Mouse (Mus musculus): ENCODE results near the gene Sh3bp5. TPM values are rescaled to one million over a fixed set of nuclear protein-coding genes. Genes with fewer than 3 reads are reported as not detected.

The Sh3bp5 gene
- total RNA-seq, 2 experiments from 2014 or later = 50.8 to 56.6 TPM

DNA sequence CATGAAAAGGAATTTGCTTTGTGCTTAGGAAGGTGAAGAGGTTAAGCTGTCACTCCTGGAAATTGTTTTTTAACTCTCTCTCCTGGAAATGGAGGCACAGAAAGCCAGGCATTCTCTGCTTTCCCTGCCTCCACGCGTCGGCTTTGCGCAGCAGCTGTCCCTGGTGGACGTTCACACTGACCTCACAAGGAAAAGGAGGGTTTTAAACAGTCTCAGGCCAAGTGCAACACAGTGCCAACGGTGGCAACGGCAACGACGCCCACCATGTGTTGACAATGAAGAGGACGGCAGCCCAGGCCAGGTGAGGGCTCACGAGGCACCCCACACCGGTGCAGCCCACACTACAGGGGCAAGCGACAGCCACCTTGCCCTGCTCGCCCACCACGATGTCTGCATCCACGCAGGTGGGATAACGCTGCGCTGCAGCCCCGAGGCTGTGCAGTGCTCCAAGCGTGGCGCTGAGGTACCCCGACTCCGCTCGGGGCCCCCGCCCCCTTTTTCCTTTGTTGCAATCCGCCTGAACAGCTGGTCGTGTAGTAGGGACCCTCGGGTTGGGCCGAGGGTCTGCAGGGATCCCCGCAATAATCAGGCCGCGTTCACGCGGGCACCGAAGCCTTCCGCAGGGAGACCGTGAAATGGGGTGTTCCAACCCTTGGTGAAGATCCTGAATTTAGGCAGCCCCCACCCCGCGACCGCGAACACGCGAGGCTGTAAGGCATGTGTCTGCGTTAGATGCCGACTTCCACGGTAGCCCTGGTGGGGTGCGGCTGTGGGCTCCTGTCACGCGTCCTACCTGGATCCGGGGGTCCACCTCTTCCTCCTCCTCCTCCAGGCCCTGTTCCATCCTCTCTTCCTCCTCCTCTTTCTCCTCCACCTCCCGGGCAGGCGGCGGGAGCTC, 611 bp downstream of the Sh3bp5 start:
- intact Hi-C loops (cut with DNase I; ENCODE audit: low total_unique reads) = loop anchor here (5.0 kb wide), 1 partner anchor 48 kb away; no protein-coding TSS in a partner anchor
- no peak for DNase-seq

DNA sequence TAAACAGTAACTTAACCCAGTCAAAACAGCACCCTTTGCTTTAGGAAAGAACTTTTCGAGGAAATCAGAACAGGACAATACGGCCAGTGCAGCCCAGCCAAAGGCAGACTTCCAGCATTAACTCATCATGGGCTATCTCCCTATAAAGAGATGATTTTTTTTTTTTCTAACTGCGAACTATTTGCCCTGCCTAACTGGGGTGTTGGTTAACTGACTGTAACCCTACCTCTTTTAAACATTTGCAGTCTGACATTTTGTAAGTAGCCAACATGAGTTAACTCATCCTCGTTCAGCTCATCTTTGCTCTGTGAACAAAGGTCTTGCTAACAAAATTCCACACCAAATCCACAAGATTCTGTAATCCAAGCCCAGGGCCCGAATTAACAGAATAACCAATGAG, 1.5 kb downstream of the Sh3bp5 start:
- intact Hi-C loops (cut with DNase I; ENCODE audit: low total_unique reads) = no loop called here

DNA sequence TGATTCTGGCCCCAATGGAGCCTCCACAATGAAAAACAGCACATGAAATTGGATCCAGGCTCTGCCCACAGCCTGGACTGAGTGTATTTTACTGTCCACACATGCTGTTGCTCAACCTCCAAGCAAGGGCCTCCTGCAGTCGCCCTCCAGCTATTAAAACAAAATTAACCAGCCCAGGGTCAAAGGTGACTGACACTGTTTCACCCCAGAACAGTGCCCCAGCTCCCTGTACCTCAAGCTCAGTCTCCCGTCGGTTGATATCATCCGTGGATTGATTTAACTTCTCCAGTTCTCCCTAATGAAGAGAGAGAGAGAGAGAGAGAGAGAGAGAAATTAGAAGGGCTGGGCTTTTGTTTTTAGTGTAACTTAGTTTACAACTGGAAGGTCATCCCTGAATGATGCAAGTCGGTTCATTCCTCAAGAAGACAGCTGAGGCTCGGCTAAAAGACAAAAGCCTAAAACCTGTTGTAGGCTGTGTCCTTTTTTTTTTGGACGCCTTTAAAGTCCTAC, 2.0 kb downstream of the Sh3bp5 start:
- intact Hi-C loops (cut with DNase I; ENCODE audit: low total_unique reads) = no loop called here
- no peak for DNase-seq

More for the DNA sequence above, 1.5 kb downstream of the Sh3bp5 start:
- DNase-seq = no peak

DNA sequence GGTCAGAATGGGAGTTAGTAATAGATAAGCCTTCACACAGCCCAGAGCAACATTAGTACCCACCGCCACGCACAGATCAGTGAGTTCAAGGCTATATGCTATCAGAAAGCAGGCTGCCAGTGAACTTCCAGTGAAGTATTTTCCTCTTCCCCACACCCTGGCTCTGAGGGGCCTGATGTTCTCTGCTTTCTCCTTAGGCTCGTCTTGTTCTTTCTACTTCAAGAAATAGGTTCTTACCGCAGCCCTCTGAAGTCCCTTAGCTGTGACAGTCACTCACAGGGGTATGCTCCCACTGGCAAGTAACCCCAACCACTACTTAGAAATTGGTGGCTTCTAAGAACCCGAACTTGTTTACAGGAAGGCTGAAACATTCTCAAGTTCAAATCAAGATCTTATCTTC, 2.8 kb downstream of the Sh3bp5 start:
- no peak for DNase-seq
- intact Hi-C loops (cut with DNase I; ENCODE audit: low total_unique reads) = no loop called here

DNA sequence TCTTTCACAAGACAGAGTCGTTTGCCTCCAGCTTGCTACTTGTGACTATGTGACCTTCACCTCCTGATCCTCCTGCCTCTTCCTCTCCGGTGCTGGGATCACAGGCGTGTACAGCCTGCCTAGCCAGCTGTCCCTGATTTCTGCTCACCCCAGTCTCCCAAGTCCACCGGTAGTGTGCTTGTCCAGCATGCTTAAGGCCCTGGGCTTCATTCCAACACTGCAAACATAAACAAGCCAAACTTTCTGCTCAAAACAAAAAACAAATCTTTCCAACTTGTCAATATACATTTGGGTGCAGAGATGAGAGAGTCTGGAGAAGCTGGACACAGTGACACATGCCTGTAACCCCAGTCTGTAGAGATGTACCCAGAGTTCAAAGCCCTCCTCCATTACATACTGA, 3.5 kb downstream of the Sh3bp5 start:
- DNase-seq = no peak
- intact Hi-C loops (cut with DNase I; ENCODE audit: low total_unique reads) = no loop called here

DNA sequence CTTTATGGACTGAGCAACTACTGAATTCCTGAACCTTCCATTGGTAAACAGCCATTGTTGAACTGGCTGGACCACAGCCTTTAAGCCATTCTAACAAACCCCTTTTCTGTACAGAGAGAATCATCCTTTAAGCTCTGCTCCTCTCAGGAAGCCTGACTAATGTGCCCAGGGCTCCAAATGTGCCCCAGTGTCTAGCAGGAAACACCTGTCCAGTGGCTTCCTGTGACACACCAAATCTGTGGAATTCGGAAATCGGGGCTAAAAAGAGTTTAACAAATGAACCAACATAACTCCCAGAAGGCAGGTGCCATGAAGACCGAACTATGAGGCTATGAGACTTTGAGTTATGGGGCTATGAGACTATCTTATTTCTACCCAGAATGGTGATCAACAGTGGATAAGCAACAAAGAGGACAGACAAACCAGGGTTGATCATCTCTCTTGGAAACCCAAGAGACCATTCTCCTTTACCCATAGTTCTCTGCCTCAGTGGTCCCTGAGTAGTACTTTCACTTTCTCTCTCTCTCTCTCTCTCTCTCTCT, 4.0 kb downstream of the Sh3bp5 start:
- intact Hi-C loops (cut with DNase I; ENCODE audit: low total_unique reads) = no loop called here
- DNase-seq = no peak

DNA sequence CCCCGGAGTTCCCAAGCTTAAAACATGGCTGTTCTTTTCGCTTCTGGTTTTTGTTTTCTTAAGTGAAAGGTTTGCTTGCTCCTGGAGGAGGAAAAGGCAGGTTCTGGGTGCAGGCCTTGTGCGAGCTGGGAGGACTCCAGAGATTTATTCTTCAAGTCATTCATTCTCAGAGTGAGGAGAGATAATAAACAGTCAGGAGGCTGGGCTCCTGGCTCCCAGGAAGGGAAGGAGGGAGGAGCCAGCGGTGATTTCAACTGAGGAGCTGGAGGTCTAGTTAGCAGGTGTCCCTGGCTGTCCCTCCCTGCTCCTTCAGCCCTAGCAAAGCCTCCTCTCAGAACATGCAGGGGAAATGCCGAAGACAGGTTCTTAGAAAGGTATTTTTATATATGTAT, 6.9 kb downstream of the Sh3bp5 start:
- DNase-seq = no peak

DNA sequence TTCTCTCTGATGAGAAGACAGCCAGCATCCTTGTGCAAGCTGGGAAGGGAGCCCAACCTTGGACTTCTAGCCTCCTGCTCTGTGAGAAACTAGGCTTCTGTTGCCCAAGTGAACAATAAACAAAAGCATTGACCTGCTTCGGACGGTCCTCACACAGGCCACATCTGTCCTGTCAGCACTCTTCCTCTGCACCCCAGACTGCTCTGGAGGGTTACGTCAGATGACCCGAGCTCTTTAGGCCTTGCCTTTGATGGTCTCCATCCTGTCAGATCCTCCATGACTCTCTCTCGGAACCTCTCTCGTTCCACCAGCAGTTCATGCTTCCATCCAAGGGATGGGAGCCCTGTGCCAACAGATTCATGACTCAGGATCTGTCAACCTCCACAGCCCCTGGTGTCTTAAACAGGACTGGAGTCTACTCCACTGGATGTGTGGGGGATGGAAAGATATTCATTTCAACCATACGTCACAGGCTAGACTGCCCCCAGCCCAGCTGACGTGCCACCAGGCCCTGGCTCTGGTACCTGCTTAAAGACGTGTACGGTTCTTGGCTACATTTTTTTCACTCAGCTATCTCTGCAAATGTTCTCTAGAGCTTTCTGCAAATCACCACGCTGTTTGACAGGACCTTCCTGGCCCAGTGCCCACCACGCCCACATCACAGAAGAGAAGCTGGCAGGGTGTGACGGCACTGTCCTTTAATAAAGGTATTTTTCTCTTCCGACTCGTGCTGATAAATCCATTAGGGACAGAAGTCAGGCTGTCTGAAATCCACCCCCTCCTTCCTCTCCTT, 7.5 kb downstream of the Sh3bp5 start:
- peak; percentile 61 for DNase-seq
- intact Hi-C loops (cut with DNase I; ENCODE audit: low total_unique reads) = no loop called here

More for the DNA sequence above, 6.9 kb downstream of the Sh3bp5 start:
- intact Hi-C loops (cut with DNase I; ENCODE audit: low total_unique reads) = no loop called here

DNA sequence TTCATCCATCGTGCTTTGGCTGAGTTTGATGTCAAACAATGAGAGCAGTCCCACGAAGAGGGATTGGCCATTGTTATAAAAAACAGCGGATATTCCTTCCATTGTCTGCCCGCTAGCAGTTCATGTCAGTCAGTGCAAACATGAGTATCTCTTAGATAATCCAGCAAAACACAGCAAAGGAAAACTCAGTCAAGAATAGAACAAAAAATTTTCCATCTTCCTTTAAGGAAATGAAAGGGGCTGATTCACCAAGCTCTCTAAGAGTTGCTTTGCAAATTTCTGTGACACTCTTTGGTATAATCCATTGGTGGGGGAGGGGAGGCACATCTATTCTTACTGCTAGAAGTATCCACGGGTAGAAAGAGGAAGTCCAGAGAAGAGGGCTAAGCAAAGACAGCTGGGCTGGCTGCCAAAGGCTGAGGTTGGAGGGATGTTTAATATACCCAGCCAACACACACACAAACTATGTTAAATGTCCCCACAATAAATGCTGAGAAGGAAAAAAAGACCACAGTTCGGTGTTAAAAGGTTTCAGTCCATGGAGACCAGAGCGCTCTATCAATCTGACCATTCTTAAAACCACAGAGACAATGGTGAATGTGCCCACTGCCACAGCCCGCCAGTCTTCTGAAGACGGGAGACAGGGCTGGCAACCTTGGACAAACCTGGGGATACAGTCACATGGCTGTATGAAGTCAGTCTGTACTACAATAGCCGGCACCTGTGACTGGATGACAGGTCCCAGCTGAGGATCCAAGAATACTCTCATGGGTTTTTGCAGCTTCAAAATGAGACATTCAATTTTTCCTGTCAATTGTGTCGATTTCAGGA, 12.7 kb downstream of the Sh3bp5 start:
- intact Hi-C loops (cut with DNase I; ENCODE audit: low total_unique reads) = no loop called here
- DNase-seq = peak; percentile 67

DNA sequence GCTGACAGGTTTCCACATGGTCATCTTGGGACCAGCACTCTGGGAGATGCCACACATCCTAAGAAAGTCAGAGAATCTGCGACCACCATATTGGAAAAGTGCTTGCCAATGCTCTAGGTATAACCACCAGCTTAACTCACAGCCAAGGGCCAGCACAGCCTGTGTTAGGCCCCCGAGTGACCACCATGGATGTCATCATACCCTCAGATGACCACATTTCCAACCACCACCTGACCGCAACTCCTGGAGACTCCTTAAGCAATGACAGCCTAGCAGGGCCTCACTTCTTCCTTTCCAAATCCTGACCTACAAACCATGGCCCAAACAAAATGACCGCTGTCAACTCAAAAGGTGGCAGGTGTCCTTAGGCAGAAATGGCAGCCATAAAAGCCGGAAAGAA, 13.5 kb downstream of the Sh3bp5 start:
- intact Hi-C loops (cut with DNase I; ENCODE audit: low total_unique reads) = no loop called here
- no peak for DNase-seq

DNA sequence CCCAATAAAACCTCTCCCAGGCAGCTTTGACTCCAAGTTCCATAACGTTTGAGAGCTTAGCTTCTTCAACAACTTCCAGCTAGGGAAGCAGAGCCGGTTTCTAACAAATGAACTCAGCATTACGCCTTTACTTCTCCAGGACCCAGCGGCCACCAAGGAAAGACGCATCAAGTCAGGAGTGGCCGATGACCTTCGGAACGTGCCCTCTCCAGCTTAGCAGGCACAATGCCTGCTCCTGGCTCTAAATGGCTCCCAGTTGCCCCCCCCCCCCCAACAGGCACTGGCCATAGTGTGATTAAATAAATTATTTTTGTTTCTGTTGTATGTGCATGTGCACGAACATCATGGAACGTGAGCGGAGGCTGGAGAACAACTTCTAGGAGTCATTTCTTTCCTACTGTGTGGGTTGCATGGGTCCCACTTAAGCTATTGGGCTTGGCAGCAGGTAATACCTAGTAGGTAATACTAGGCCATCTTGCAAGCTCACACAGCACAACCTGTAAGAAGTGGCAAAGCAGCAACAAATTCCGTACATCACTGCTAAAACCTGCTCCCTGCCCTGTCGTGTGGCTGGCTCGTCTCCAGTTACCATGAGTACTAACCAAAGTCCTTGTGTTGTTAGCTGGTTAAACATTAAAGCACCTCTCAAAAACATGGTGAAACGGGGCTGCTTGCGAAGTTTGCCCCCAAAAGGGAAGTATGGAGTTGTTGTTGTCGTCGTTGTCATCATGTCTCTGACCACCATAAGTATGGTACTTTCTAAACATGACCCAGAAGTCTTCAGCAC, 14.2 kb downstream of the Sh3bp5 start:
- intact Hi-C loops (cut with DNase I; ENCODE audit: low total_unique reads) = no loop called here
- no peak for DNase-seq

DNA sequence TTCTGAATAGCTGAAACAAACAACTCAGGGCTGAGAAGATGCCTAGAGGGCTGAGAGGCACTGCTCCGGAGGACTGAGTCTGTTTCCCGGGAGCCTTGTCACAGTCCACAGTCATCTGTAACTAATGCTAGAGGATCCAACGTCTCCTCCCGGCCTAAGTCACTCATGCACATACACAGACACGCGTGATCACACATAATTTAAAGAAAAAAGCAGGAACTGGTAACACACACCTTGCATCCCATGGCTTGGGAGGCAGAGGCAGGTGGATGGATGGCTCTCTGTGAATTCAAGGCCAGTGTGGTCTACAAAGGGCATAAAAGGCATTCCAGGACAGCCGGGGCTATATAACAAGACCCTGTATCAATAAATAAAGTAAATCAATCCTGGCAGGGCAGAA, 14.9 kb downstream of the Sh3bp5 start:
- intact Hi-C loops (cut with DNase I; ENCODE audit: low total_unique reads) = no loop called here
- DNase-seq = no peak

DNA sequence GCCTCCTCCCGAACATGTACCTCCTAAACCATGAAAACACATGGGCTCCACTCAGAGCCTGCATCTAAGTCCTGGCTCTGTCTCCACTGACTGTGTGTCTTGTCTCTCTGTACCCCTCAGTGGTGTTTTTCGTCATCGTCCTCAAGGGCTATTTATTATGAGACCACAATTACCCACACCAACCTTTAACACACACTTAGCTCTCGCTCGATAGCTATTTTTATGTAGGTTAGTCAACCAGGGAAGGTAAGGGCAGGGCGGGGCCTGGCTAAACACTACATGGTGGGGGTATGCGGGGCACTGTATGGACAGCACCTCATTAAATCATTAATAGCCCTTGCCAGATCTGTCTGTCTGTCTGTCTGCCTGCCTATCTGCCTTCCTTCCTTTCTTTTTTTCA, 15.3 kb downstream of the Sh3bp5 start:
- intact Hi-C loops (cut with DNase I; ENCODE audit: low total_unique reads) = no loop called here
- DNase-seq = no peak

DNA sequence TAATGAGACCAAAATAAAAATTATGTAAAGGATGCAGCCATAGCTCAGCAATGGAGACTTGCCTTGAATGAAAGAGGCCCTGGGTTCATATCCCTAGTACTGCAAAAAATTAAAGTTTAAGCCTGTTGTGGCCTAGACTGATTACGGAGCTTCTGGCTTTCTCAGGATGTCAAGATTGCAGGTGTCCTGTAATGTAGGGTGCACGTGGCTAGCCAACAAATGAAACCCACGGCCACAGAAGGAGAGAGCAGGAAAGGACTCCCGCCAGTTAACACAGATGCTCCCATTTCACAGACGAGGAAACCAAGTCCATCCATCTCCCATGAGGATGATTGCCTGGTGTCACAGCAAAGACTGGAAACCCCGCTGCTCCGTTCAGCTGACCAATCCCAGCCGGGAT, 15.7 kb downstream of the Sh3bp5 start:
- DNase-seq = no peak
- intact Hi-C loops (cut with DNase I; ENCODE audit: low total_unique reads) = no loop called here

DNA sequence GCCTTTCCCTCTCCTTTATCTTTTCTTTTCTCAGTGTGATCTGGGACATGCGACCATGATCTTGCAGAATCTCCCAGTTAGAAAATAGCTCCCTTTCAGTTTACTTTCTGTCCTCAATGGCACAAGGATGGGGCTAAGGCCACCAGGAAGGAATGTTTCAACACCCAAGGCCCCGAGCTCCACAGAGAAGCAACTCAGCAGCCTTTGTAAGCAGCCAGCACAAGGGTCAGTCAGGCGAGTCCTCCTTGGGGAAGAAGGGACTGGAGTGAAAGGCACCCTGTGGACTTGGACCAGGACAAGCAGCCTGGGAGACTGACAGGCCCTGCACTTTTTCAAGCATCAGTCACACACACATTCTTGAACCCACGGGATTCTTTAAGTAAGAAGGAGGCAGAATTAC, 16.6 kb downstream of the Sh3bp5 start:
- intact Hi-C loops (cut with DNase I; ENCODE audit: low total_unique reads) = no loop called here
- no peak for DNase-seq

DNA sequence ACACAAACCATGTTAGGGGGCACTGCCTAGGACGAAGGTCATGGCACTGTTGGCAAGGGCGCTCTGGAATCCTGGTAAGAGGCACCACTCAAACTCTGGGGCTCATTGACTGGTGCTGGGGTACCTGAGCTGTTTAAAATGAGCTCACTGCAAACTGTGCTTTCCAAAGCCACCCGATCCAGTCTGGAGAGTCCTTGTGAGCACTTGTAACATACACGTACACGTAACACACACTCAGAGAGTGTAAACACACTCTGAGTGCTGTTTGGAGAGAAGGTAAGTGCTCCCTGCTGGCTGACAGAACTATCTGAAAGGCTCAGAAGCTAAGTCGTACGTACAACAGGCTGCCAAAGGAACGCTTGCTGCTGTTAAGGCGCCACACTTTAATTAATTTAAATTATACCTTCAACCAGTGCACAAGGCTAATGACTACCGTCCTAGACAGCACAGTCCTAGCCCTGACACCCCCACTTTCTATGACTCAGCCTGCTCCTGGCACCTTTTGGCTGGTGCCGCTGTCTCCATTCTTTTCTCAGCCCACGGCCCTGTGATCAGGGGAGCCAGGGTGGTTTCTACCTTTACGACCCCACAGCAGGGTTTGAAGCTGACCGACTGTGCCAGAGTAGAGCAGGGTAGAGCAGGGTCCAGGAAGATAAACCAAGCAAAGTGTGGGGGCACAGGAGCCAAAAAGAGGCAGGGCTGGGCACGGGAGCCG, 18.9 kb downstream of the Sh3bp5 start:
- intact Hi-C loops (cut with DNase I; ENCODE audit: low total_unique reads) = no loop called here

DNA sequence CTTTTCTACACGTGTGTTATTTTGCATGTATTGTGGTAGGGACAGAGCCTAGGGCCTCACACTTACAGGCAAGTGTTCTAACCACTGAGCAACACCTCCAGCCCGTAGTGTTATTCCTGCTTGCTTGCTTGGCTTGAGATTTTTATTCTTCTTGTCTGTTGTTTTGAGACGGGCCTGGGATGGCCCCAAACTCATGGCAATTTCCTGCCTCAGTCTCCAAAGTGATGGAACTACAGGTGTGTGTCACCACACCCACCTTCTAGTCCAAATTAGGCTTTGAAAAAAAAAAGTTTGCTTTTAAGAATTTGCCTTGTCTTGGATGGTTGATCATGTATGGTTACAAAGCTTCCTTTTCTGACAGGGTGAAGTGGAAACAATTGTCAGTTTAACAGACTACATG, 19.5 kb downstream of the Sh3bp5 start:
- no peak for DNase-seq
- intact Hi-C loops (cut with DNase I; ENCODE audit: low total_unique reads) = no loop called here

More for the DNA sequence above, 18.9 kb downstream of the Sh3bp5 start:
- no peak for DNase-seq

DNA sequence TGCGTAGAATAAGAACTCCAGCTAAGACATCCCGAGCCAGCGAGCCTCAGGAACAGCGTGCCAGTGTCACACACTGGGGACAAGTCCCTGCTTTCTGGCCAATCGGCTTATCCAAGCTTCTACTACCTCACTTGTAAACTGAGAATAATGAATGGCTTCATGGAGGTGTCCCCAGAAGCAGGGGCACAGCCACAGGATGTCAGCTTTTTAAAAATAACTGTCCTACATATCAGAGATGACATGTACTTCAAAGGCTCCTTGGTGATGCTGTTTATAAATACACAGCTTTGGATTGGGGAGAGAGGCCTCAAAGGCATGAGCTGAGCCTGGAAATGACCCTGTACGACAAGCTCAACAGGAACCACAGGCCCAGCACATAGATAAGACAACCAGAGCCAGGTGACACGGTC, 20.9 kb downstream of the Sh3bp5 start:
- peak; percentile 35 for DNase-seq
- intact Hi-C loops (cut with DNase I; ENCODE audit: low total_unique reads) = no loop called here

Measured in gastrocnemius, postnatal 14 days (tissue).